Mouse (Mus musculus) heart, adult 18-20 months (tissue): ENCODE measurements around the gene Slc35g1. TPM values are rescaled to one million over a fixed set of nuclear protein-coding genes. Genes with fewer than 3 reads are reported as not detected.
A peak's percentile ranks its signal among the peaks of the same experiment; 100 is the strongest.

Source experiments
- DNase-seq, 2 experiments: peaks; one replicate each; pipeline ENCODE4 v3.0.0; 2021 to 2022; ENCODE audit warnings: mixed read lengths in 1 of 2
- total RNA-seq, 2 experiments: library from RNA; stranded (reverse); gene quantifications; 2 replicates each; pipeline ENCODE4 v1.2.3; 2021

The Slc35g1 gene
- total RNA-seq, 2 experiments from 2014 or later: 2.3 to 2.8 TPM

DNA sequence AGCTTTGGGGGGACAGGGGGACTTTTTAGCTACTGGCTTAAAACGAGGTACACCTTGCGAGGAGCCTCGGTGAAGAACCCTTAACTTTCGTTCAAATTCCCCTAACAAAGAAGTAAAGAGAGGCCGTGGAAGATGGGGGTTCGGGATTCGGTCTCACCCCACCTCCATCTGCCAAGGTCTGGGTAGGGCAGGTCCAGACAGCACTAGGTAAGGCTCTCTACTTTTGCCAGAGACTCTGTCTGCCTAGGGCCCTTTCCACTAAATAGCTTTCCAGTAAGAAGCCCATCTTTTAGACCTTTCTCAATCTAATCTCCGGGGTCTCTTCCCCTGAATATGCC, 822 bp downstream of the Slc35g1 start:
- no peak for DNase-seq

DNA sequence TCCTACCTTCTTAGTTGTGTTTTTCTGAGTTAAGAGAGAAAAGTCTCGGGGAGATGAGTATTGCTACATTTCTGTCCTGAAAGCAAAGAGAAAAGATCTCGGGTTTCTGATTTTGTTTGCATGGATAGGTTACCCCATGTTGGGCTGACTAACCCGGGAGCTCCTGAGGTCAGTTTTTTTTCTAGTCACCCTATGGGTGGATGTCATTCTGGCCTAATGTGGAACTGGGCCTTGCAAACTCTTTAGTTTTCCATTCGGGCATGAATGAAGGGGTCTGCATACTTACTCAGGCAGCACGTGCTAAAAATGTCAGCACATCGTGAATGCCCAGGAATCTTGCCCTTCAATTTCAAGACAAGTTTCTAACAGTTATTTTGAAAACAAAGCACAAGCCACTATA, 1.2 kb downstream of the Slc35g1 start:
- DNase-seq: no peak

DNA sequence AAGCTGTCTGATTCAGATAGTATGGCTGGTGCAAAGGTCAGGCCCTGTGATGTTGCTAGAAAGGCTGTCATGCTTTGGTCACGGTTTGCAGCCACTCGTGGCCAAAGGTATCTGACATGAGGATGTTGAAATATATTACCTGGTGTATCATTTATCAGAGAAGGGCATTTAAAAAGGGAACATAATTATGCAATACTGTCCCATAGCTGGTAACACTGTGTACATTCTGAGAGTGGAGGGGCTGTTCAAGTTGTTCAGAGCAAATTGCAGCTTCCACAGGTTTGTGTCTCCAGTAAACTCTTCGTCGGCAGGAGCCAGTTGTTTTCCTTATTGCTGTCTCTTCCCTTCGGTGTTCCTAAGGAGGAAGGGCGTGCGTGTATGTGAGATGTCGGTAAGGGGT, 3.2 kb downstream of the Slc35g1 start:
- no peak for DNase-seq

DNA sequence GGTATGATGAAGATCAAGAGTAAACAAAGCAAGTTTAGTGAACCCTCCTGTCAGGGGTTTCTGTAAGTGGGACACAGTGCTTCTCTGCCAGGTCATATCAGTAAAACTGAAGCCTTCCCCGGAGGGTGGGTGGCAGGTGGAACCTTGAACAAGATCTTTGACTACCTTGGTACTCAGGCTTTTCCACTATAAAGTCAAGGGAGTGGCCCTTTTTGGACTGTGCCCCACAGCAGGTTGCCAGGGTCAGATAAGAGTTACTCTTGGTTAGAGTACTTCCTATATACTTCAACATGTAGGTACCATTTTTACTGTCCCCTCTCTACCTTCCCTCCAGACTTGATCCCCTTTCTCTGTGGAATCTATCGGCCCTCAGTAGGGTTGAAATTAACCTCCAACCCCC, 5.1 kb downstream of the Slc35g1 start:
- DNase-seq: no peak

DNA sequence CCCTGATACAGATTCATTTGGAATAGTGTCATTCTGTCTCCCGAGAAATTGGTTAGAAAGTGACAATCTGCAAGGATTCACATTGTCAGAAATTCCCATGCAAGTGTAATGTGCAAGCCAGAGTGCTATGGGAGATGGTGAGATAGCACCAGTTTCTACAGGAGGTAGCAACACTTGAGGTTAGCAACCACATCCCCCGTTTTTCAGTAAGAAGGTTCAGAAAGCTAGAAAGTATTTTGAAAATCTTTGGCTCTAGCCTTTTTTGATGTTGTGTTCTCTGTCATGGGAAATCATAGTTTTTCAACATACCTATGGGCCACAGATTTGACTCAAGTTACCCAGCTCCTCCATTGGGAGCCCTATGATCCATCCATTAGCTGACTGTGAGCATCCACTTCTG, 5.6 kb downstream of the Slc35g1 start:
- DNase-seq: no peak

DNA sequence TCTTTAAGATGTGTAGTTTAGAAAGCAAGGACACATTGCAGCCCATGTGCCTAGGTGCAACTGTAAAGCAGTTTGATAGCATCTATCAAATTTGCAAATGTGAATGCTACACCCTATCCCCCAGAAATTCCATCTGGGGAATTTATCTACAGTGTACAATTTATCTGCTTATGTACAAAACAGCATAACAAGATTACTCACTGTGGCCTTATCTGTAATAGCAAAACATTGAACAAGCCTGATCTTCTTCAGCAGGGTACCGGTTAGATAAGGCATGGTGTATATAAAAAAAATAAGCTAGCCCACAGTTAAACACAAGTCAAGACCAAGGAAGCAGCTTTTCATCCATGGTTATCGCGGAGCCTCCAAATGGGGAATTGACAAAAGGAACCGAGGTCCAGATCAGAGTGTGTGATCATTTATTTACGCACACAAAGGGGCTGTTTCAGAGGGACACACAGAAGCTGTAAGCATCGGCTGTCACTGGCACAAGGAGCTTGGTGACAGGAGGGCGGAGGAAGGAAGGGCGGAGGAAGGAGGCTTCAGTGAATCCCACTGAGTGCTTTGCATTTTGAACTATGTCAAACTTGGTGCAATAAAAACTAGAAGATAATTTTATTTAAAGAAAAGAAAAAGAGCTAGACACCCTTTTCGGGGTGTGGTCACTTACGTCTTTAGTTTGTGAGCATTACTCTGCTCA, 14.7 kb downstream of the Slc35g1 start:
- DNase-seq: no peak

DNA sequence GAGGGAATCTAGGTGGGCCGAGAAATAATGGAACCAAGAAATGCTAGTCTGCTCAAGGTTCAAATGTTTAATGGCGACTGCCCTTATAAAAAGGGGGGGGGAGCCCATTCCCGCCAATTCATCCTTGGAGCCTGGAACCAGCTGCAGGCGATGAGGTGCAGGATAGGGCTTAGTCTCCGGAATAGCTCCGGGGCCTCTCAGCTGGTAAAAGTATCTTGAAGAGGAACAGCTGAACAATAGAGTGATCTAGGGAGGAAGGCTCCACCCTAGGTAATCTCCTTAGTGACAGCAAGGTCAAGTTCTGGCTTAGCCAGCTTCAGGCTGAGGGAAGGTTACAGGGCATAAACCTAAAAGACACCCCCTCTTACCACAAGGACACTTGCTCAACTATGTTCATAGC, 18.1 kb downstream of the Slc35g1 start:
- DNase-seq: no peak

DNA sequence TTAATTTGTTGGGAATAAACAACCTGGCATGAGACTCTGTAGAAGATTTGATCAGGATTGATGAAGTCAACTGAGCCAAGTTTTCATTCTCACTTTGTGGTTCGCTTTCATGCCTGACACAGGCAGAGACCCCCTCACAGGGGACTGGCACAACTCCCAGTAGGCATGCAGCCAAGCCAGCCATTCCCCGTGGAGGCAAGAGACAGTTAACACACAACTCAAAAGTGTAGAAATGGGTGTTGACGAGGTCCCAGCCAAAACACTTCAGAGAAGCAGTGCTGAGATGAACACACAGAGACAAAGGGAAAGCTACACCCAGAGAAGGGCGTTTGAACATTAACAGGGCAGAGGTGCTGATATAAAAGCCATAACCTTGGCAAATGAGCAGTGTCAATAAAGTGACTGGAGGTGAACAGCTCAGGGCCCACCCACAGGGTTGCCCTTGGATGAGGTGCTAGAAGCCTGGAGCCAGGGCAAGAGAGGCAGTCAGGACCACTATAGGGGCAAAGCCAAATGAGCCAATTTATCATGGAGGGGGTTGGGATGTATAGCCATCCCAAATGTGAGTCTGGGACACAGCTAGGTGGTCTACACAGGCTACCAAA, 23.1 kb downstream of the Slc35g1 start:
- no peak for DNase-seq

DNA sequence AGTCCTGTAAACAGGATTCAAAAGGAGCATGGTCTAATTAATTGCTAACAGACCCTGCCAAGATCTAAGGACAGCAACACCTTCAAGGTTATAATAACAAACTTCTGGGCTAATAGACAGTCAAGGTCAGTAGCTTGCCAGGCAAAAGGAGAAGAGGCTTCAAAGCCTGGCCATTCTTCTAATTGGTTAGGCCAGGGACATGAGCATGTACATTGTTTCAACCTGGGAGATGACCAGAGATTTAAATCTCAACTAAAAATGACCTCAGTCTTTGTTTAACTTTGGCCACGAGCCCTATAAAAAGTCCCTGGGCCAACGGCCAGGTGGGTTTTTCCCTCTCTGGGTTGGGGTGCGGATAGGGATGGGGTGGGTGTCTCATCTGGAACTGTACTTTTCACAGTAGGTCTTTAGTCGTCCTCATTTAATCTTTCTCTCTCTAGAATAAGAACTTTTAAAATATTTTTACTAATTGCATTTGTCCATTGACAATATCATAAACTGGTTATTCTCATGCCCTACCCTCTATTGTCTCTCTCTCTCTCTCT, 25.0 kb downstream of the Slc35g1 start:
- no peak for DNase-seq

DNA sequence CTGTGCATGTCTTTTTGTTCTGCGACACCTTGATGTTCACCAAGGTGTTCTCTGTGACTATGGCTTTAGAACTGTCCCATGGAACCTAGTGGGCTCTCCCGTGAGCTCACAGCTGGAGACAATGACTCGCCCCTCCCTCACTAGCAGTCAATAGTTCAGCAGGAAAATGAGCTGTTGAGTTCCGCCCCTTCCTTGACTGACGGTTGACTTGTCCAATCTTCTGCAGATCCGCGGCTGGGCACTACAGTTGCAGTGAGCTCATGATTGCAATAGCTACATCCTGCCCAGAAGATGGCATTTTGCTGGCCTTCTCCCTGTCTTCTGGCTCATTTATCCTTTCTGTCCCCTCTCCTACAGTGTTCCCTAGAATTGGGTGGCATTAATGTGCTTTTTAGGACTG, 25.7 kb downstream of the Slc35g1 start:
- DNase-seq: no peak

DNA sequence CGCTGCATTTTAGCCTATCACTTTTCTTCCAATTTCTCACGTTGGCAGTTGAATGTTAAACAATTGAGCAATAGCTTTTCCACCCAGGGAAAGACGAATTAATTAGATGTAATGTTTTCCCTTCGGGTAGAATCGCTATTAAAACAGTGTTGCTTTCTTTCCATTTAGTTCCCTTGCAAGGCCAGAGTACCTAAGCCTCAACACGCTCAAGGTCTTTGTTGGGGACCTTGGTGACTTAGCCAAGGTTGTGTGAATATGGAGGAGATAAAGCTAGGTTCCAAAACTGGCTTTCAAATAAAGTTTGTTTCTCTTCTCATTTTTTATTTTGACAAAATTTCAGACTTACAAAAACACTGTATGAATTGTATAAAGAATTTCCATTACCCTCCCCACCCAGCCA, 27.1 kb downstream of the Slc35g1 start:
- no peak for DNase-seq

DNA sequence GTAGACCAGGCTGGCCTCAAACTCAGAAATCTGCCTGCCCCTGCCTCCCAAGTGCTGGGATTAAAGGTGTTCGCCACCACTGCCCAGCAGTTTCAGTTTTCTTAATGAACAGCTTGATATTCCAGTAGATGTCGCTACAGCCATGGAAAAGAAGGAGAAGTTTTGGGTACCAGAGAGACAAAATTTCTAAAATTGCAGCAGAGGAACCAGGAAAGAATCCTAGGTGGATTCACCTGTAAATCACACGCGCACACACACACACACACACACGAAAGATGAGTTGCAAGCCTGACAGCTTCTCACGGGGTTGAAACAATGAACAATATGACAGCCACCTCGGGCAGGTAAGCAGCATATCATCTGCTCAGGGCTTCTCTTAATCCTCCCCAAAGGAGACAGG, 28.1 kb downstream of the Slc35g1 start:
- peak; percentile 20 to 69 for DNase-seq

DNA sequence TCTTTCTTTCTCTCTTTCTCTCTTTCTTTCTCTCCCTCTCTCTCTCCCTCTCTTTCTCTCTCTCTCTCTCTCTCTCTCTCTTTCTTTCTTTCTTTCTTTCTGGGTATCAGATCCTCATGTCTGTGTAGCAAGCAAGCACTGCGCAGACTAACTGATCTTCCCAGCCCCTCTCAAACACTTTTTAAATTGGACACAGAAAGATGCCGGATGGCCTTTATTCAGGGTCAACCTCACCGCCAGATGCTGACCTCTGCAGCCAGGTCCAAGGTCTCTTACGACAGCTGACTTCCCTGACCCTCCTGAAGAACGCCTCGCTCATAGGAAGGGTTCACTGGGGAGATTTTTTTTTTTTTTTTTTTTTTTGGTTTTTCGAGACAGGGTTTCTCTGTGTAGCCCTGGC, 28.8 kb downstream of the Slc35g1 start:
- no peak for DNase-seq

DNA sequence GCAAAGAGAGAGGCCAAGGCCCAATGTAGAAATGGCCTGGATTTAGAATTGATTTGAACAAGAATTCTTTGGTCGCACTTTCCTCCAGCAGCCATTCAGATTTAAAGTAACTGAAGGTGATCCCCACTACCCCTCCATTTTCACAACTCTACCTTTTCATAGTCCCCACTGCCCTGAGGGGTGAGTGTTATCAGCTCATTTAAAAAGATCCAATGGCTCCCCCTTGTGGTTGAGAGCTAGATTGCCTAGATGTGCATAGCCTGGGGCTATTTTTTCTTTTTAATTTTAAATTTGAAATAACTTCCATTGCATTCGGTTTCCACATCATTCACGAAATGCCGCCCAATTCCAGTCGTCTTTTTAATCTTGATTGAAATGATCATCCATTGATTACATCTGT, 33.5 kb downstream of the Slc35g1 start:
- DNase-seq: peak; percentile 16 to 50

DNA sequence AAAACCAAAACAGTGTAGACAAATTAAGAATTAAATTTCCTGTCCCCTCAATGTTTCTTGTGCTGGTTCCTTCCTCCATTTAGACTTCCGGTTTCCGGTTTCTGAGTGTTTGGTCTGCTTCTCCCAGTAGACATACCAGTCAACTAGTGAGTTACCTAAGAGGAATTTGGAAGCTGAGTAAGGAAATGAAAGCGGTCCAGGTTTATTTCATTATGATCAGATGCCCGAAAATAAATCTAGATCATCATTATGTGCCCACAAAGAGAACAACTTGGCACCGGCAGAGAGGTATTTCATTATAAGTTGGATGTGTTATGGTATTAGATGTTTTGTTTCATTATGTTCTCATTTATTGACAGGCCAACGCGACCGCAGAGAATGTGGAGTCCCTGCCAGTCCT, 34.7 kb downstream of the Slc35g1 start:
- DNase-seq: peak in 1 of 2 experiments; percentile 3

DNA sequence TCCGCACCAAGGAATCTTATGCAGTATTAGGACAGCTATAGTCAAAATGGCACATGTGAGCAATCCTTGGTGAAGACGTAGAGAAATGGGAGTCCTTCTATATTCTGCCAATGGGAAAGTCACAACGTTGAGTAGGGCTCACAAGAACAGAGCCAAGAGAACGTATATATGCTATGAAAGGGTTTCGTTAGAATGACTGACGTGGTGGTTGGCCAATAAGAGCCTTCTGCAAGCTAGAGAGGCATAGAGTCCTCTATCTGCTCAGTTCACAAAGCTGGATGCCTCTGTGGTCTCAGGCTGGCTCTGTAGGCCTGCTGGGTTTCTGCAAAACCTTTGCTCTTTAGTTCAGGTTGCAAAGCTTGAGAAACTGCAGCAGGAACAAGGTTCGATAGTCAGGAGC, 35.5 kb downstream of the Slc35g1 start:
- no peak for DNase-seq

DNA sequence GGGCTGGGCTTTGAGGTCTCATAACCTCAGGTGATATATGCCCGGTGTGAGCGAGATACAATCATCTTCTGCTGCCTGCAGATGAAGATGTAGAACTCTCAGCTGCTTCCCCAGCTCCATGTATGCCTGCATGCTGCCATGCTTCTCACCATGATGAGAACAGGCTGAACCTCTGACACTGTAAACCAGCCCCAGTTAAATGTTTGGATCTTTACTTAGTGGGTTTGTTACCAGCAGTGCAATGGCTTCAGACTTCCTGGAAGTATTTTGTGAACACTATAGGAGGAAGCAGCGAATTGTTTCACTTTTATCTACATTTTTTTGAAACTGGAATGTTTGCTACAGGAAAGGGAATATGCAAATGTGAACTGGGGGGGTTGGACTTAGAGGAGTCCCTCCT, 36.2 kb downstream of the Slc35g1 start:
- no peak for DNase-seq

DNA sequence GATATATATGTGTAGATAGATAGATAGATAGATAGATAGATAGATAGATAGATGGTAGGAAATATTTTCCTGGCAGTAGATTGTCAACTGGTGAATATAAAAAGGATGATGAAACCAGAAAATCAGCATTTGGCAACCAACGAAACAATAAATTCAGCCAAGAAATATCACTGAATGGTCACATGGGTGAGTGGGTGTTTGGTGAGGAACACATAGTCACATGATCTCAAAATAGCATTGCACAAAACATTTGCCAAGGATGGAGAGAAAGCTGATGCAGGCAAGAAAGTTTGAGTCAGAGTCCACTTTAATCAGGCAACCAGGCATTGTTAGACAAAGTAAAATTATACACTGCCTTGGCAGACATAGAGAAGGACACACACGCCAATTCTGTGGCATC, 37.6 kb downstream of the Slc35g1 start:
- DNase-seq: peak; percentile 25 to 56

DNA sequence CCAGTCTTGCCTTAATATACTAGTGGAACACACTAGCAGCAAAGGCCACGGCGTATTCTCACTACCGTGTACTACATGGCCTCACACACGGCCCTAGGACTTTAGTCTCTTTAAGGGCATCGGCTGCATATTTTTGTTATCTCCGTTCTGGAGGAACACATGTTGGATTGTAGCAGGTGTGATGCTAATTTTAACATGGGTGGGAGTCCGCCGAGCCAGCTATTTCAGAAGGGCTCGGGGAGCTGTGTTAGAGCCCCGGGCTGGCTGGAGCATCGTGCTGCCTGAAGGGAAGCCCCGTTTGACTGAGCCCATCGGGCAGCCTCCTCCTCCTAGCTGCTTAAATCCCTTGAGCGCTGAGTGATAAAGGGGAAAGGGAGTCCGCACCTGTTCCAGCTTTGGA, 39.4 kb downstream of the Slc35g1 start:
- DNase-seq: no peak

DNA sequence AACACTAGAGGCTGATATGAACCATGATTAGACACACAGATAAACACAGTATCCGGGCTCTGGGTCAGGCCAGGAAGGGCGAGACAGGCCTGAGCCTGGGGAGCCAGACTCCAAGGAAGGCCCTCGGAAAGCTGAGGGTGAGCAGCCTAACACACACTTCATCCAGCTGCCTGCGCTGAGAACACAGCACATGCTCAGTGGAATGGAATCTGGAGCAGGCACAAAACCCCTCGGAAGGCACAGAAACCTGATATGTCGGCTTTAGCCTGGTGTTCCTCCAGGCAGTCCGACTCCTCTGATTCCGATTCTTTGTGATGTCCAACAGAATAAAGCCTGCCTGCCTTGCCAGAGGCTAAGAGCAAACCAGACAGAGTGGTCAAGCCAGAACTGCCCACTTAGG, 46.1 kb downstream of the Slc35g1 start:
- DNase-seq: no peak

DNA sequence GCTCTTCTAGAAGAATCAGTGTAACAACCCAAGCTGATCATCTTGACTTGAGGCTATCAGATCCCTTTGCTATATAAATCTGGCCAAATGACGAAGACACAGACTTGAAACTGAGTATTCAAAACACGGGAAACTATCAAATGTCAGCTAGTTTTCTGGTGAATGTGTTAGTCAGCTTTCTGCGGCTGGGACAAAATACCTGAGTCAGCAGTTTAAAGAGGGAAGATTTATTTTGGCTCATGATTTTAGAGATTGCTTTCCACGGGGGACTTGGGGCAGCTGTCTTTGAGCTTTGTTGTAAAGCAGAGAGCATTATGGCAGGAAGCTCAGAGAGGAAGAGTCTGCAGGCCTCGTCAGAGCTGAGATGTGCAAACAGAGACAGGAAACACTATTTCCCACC, 50.0 kb downstream of the Slc35g1 start:
- DNase-seq: no peak
